In the genomic region with DNA sequence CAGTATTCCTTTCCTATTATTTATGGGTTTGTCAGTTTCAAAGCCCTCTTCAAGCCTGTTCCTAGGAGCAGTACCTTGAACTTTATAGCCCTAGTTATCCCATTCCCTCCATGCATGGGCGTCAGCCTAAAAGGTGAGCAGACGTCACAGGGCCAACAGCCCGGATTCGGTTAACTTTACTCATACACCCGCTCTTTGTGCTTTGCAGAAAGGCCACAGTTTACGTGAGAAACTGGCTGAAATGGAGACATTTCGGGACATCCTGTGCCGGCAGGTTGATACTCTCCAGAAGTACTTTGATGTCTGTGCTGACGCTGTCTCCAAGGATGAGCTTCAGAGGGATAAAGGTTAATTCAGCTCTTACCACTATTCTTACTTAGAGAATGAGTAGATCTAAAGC, we compare ENCODE assay signal across 16 mouse cellular contexts.
"Had no signal": no experiment of that assay in that cellular context is flagged by ENCODE, and none has a peak within 500 bp of the region (broad histone marks: within the 10 kb centered on the region; RNA-seq: fewer than 3 reads in every experiment).

No protein-coding gene starts in this region.

- DNase-seq: heart, postnatal 10 days; heart, postnatal 14 days; heart, postnatal 36 days; heart, postnatal 4 days; kidney, adult 11 months; kidney, adult 18-20 months; kidney, adult 2 months; kidney, adult 8-10 months; kidney, adult 9 months; kidney, postnatal 10 days; kidney, postnatal 14 days; kidney, postnatal 25 days; kidney, postnatal 36 days; kidney, postnatal 4 days; layer of hippocampus, adult 9-11 months; layer of hippocampus, postnatal 36 days had no signal
